Mouse (Mus musculus): ENCODE measurements around the gene Cebpb.

The Cebpb gene

DNA sequence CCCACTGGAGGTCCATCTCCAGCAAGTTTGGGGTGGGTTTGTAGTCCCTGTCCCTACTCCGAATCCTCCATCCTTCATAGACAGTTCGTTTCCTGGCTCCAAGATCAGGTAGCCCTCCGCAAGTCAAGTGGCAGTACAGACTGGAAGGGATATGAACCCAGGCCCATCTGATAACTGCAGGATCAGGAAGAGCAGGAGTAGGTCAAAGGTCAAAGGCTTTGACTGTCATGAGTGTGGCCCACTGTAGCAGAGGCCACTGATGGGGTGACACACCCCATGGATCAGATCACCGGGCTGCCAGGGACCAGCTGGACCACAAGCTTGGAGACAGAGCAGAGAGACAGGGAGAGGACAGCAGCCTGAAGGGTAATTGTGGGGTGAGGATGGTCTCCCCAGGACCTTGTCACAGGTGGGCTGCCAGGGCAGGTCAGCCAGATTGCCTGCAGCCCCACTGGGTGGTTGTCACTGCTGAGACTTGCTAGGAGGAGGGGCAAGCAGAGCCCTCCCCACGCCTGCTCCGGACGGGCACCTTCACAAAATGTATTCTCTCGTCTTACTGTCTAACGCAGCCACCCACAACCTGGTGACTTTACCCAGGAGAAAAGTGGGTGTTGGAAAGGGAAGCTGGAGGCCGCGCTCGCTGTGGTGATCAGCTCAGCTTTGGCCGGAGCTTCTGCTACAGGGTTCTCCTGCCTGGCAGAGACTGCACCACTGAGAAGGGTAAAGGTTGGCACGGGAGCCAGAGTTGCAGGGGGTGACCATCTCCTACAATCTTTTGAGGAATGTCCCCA lies 3.4 kb downstream of the Cebpb start:
- no peak for DNase-seq (ENCODE audit: low spot score)

DNA sequence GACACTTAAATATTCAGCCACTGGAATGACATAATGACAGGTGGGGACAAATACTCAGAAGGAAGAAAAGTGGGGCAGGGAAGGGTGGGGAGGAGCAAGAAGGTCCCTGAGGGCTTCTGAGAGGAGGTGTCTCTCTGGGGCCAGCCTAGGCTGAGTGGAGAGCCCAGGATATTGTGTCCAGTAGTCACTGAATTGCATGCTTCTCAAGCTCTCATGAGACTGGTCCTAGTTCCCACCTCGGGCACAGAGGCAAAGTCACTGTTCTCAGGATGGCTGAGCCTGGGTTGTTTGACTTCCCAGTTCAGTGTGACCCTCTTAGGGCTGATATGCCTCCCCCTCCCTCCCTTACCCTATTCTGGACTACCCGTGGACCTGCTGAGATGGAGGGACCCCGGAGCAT lies 4.1 kb downstream of the Cebpb start:
- no peak for DNase-seq (ENCODE audit: low spot score)

DNA sequence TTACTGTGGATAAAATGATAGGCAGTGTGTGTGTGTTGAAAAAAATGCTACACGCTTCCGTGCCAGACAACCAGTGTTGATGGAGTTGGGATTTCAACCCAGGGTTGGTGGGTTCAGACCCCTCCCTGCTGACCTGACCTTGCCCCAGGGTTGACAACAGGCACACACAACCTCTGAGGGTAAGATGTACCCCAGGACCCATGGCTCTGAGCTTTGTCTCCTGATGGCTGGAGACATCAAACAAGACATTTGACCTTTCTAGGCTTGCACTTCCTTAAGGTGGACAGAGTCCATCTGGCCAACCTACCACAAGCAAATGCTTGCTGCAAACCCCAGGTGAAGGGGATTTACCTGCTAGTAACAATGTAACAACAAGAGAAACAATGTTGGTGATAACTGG lies 4.8 kb downstream of the Cebpb start:
- peak; percentile 76 for DNase-seq (ENCODE audit: low spot score)

DNA sequence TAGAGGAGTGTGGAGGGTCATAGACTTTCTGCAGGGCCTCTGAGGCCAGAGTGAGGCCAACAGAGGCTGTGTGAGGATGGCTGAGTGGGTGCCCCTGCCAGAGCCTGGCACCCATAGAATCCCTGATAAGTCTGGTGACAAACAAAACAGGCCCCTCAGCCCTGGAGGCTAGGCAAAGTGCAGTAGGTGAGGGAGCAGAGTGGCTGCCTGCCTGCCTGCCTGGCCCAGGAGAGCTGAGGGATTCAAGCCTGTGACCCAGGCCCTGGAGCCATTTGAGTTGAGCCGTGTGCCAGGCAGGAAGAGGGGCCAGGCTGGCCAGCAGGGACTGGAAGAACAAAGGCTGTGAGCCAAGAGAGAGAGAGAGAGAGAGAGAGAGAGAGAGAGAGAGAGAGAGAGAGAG lies 5.5 kb downstream of the Cebpb start:
- no peak for DNase-seq (ENCODE audit: low spot score)

DNA sequence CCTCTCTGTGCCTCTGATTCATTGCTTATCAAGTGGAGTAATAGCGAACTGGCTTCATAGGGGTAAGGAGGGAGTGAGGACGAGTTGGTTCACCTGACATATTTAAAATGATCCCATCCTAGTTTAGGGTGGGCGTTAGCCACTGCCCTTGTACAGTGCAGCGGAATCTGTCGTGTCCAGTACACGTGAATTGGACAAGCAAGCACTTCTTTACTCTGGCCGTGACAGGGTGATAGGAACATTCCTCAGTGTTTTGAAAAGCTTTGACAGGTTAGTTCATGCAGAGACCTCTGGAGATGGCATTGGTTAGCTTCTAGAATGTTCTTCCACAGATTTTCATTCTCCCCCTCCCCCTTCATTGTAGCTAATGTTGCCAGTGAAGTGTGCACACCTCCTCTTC lies 6.2 kb downstream of the Cebpb start:
- no peak for DNase-seq (ENCODE audit: low spot score)

DNA sequence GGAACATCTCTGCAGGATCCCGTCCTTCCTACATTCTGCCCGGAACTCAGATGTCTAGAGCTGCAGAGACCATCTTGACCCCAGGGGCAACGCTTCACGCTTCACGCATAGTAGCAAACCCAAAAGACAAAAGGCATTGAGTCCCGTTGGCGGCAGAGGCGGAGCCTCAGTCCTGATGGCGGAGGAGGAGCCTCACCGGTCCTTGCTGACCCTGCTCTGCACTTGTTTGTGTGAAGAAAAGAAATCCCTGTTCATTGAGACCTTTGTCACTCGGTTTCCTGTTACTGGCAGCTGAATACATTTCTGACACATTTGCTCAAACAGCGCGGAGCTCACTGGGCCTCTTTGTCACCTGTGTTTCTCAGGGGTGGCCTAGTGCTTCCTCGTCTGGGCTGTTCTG lies 6.8 kb downstream of the Cebpb start:
- no peak for DNase-seq (ENCODE audit: low spot score)

DNA sequence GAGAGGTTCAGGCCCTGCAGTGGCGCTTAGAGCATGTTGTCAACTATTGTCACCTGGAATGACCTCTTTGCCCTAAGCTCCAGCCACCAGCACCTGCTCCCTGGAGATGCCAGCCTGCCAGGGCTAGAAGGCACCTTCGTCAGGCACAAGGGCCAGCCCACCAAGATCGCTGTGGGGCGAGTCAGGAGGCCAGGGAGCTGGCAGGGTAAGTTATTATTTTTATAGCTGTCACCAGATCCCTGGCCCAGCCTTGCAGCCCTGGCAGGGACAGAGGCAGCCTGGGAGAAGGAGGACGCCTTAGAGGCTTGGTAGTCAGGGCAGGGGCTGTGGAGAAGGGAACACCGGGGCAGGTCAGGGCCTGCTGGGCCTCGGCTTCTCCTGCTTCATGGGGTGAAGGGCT lies 7.4 kb downstream of the Cebpb start:
- no peak for DNase-seq (ENCODE audit: low spot score)

DNA sequence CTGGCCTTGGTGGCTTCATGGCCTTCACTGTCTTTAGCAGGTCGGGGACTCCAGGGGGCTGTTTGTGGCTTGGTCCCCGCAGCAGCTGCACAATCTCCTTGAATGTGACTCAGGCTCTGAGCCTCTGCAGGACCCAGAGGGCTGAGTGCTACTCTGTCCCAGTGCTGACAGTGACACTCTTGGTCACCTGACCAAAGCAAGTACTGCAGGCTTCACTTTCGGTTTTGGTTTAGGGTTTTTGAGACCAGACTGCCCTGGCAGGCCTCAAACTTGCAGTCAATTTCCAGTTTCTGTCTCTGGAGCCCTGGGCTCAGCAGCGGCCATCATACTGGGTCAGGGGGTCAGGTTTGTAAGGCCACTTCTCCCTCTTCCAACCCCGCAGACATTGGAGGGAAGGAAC lies 9.2 kb downstream of the Cebpb start:
- peak; percentile 73 for DNase-seq (ENCODE audit: low spot score)

DNA sequence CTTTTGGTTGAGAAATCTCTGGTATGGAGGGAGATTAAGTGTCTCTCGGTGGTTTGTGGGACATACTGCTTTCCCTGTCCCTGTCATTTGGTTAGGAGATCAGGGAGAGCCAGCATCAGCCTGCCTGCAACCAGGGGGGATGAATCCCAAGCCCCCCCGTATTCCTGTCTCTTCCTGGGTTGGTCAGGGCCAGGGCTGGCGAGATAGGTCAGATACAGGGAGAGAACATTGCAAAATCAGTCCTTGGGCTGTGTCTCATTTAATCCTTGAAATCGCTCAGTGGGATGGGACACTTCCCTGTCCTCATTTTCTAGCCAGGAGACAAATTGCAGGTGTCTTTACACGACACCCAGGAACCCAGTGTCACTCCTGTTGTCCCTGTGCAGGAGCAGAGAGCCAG lies 11.3 kb downstream of the Cebpb start:
- DNase-seq (ENCODE audit: low spot score), result no peak

DNA sequence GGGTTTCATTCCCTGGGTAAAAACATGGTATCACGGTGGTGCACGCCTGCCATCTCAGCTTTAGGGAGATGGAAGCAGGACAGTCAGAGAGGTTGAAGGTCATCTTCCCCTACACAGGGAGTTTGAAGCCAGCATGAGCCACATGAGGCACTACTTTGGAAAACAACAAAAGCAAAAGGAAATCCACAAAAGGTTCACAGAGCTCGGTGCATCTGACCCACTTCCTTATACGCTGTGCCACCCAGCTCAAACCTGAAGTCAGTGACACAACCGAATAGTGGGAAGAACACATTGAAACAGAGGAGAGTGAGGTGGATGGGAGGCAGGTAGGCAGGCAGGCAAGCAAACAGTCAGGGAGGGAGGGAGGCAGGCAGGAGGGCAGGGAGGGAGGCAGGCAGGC lies 12.8 kb downstream of the Cebpb start:
- DNase-seq (ENCODE audit: low spot score), result no peak

DNA sequence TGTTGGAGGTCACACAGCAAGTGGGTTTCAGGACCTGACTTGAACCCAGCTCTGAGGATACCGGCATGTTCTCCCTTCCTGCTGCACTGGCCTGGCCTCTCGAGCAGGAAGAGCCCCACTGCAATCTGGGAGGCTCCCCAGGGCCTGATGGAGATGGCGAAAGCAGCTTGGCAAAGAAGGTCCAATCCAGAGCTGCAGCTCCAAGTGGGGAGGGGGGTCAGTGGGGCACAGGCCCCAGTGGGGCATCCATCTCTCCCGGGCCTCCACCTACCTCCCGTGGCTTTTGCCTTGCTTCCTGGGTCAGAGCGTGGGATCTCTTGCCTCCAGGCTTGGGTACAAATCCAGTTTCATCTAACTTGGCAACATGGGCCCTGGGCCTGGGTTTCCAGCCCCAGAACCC lies 13.4 kb downstream of the Cebpb start:
- DNase-seq (ENCODE audit: low spot score), result no peak

DNA sequence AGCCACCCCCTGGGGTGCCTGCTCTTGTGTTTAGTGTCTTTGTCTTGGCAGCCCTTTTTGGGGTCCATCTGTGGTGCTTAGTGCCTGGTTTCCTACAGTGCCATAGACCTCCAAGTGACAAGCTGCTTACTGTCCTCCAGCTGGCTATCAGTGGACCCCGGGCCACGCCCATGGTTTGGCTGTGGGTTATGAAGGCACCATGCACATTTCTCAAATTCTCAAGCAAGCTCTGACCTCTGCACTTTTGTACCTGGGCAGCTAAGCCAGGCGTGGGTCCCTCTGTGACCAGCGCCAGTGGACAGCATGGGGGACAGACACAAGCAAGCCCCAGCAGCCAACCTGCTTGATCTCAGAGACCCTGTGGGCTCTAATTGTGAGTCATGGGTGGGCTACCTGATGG lies 15.7 kb downstream of the Cebpb start:
- DNase-seq (ENCODE audit: low spot score), result no peak

DNA sequence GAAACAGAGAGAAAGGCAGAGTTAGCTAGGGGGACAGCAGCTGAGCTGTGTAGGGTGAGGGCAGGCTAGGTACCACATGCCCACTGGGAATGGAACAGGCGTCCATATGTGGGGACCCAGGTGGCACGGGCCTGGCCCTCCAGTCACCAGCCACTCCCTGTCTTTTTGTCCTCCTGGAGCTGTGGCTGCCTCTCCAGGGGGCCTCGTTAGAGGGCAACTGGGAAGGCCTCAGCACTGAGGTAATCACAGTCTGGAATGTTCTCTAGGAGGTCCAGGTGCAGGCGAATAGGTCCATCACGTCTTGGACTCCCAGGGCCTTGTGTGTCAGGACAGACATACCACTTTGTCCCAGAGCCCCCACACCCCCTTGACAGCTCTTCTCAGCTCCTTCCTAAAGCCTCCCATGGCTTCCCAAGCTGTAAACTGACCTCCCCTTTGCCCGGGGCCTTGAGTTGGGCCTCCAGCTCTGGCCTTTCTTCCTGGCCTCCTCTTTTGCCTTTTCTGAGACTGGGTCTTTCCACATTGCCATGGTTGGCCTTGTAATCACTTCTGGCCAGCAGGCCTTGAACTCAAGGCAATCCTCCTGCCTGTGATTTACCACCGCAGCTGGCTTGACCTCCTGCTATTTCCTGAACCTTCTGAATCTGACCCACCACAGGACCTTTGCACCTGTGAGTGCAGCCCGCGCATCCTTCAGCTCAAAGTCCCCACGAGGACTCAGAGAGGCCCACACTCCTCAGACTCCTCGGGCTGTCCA lies 17.6 kb downstream of the Cebpb start:
- no peak for DNase-seq (ENCODE audit: low spot score)

DNA sequence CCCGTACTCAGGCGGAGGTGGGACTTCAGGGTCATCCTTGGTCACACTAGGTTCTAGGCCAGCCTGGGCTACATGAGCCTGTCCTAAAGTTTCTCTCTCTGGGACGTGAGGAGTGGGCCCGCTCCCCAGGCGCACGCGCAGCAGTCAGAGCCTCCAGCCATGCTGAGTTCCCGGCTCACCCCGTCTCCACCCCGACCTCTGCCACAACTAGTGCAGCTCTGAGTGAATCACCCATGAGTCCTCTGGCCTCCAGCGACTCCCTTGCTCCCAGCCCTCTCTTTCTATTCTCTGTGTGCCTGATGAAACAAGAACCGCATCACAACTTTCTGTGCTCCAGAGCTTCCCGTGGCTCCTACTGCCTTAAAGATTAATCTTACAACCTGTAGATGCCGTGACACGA lies 19.7 kb downstream of the Cebpb start:
- no peak for DNase-seq (ENCODE audit: low spot score)

DNA sequence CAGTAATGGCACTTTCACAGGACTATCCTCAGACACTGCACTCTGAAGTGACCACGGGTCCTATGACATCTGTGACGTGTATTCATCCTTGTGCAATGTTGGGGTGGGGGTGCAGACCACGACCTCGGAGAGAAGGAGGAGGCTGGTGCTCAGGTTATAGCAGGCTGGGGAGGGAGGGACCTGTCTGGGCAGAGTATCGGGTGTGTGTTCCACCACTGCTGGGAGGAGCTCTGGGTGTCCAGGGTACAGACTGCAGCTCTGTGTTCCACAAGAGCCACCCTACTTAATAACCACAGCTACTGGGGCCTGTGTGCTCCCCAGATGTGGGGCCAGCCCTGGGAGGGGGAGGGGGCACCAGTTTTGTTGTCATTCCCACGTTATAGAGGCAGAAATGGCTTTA lies 21.3 kb downstream of the Cebpb start:
- DNase-seq (ENCODE audit: low spot score), result no peak

DNA sequence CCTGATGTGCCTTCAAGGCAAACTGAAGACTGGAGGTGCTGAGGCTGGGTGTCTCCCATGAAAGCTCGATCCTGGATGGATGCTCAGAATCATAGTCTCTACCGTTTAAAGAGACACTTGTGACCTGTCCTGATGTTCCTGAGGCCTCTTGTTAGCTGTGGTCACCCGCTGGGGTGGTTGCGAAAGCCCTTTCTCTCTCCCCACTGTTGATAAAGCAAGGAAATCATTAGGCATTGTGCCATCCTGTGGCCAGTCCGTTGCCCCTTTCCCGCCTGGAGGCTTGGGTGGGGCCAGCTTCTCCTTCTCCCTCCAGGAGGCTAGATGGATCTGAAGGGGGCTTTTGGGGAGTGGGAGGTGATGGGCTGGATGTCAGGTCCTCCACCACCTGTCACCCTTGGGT lies 21.9 kb downstream of the Cebpb start:
- no peak for DNase-seq (ENCODE audit: low spot score)

DNA sequence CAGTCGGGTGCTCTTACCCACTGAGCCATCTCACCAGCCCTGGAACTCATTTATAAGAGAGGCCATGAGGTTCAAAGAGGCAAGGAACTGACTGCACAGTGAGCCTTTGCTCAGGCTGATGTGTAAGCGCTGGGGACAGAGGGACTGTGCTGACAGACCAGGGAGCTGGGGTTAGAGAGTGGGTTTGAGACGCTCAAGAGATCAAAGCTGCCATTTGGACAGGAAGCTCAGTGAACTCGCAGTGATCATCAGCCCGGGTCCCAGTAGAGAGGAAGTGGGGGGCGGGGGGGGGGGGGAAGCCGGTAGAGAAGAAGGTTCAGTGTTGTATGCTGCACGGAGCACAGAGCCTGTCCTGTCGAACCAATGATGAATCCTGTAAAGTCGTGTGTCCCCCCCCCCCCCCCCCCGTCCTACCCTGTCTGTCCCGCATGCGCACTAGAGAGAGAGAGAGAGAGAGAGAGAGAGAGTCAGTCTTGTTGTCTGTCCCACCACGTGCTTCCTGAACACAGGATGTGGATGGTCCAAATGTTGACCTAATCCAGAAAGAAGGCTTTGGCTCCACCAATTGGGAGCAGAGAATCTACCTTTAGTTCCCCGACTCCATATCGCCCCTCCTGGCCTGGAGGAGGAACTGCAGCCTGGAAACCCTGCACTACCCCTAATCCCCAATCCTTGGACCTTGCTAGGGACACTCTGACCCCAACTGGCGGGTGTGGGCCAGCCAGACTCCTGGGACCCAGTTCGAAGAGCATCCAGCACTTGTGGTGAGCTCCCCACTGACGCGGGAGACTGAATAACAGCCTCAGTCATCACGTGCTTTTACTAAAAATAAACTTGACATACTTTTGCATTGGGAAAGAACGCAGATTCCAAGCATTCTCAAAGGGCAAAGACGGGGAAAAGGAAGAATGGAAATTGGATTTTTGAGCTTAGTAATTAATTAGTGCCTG lies 24.4 kb downstream of the Cebpb start:
- DNase-seq (ENCODE audit: low spot score), result no peak

DNA sequence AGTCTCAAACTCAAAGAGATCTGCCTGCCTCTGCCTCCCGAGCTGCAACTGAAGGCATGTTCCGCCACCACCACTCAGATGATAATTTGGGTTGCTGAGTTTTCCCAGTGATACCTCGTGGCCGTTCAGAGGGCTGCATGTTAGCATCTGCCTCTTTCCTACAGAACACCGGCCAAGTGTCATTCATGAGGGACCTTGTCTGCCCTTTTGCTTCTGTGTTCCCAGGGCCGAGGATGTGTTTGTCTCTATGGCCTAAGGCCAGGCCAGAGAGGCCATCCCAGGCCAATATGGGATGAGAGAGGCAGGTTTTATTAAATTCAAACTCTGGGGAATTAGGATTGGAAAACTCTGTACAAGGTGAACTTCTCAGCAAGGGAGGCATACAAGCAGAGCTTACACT lies 25.6 kb downstream of the Cebpb start:
- no peak for DNase-seq (ENCODE audit: low spot score)

DNA sequence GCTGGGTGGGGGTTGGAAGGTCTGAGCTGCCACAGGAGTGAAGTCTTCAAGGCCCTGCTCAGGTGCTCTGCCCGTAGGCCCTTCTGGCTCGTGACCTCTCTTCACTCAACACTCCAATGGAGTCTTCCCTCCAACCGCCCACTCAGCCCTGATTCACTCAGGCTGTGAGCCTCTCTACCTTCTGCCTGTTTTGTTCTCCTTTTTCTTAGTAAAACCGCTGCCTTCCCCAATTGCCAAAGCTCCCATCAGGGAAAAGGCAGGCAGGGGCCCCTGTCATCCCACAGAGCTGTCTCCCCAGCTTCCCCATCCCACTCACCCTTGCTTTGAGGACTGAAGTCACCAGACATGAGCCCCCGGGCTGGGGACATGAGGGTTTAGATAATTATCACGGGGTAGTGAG lies 26.3 kb downstream of the Cebpb start:
- no peak for DNase-seq (ENCODE audit: low spot score)

DNA sequence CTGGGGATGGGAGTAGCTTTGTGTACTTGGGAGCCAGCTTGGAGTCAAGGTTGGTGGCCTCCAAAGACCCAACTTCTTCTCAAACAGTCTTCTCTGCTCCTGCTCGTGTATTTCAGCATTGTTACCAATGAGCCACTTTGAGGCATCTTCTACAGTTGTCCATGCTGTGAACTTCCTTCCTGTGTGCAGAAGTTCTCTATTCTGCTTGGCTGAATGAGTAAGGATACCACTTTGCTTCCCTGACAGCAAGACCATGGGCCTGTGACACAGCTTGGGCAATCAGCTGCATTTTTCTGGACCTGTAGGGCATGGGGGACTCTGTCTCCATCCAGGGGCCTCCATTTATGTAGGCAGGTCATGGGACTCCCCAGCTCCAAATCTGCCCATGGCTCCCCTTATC lies 28.5 kb downstream of the Cebpb start:
- no peak for DNase-seq (ENCODE audit: low spot score)

DNA sequence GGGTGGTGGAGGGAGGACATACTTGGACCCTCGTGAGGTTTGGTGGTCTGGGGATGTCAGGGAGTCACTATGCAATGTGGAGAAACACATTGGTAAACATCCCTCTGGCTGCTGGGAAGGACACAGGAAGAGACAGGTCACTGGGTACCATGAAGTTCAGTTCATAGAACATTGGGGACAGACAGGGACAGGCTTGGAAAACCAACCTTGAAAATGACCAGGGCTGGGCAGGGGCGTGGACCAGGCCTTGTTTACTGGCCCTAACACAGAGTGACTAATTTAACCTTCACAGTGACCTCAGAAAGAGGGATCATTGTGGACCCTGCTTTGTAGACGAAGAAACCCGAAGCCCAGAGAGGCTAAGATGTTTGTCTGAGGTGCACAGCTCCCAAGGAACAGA lies 30.8 kb downstream of the Cebpb start:
- no peak for DNase-seq (ENCODE audit: low spot score)

DNA sequence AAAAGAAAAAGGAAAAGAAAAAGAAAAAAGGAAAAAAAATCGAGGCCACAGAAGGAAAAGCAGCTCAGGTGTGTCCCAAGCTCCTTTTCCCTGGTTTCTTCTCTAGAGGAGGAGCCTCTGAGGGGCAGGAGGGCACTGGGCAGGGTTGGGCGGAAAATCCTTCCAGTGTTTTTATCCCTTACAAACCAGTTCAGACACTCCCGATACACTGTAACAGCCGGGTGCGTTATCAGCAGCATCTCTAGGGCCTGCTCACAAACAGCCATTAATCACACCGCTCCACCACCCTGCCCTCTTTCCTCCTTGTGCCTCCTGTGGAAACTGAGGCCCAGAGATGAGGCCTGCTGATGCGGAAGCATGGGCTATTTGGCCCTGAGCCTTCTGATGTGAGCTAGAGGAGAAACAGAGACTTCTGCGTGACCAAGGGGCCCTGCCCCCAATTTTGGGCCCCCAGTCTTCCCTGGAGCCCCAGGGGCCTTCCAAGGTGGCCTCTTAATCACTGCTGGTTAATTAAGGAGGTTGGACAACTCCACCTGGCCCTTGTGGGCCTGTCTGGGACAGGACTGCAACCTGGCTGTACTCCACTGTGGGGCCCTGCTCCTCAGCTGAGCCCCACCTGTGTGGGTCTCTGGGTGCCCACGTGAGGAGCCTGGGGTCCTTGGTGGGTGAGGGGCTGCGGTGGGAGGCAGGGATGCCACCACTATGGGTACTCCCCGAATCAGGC lies 32.6 kb downstream of the Cebpb start:
- DNase-seq (ENCODE audit: low spot score), result no peak
